ENCODE assay signal across 8 mouse cellular contexts in genomic region chr5:123138953-123139721, GRCm38 (mm10). TPM values are rescaled to one million over a fixed set of nuclear protein-coding genes. Genes with fewer than 3 reads are reported as not detected.
DNase-seq lines count a peak whose midpoint lies in the region; ATAC-seq and TF ChIP-seq lines count a peak whose summit lies in the region.

No protein-coding gene starts in this region.

- no peak for ATAC-seq in heart, embryonic 11.5 days (replicated peaks; ENCODE audit: insufficient number of reproducible peaks, low FRiP score, low TSS enrichment)
- ATAC-seq in kidney, embryonic 14.5 days (ENCODE audit: low FRiP score, low TSS enrichment): no peak
- 0 out of 2 replicates have a peak, but pooled peaks have one; percentile 17 for ATAC-seq in midbrain, postnatal 0 days (ENCODE audit: low FRiP score)

- peak overlapping the region; percentile 83 for H3ac ChIP-seq in C2C12 (ENCODE audit: control insufficient read depth, insufficient read length, low read depth)

- H3K79me2 ChIP-seq in C2C12 (ENCODE audit: control insufficient read depth, insufficient read depth): peaks cover 67% of the 10 kb centered on the region

- peaks cover 32% of the 10 kb centered on the region for H3K79me3 ChIP-seq in C2C12 (ENCODE audit: low read depth)

- TF ChIP-seq CTCF in C2C12 (IDR thresholded peaks at IDR 0.05; ENCODE audit: control insufficient read depth, insufficient read depth, insufficient read length): no peak
- TF ChIP-seq CTCF in bone marrow, adult 2 months (IDR thresholded peaks at IDR 0.05; ENCODE audit: control insufficient read depth, insufficient read depth, low read length): no peak
- TF ChIP-seq CTCF in embryonic fibroblast, embryonic 13.5 days (IDR thresholded peaks at IDR 0.05; ENCODE audit: borderline replicate concordance, insufficient read depth, low read length): no peak
- no peak for TF ChIP-seq CTCF in midbrain, postnatal 0 days (IDR thresholded peaks at IDR 0.05)

- H3K4me2 ChIP-seq in heart, embryonic 11.5 days: peak overlapping the region; percentile 100
- H3K4me2 ChIP-seq in kidney, embryonic 14.5 days (replicated peaks; ENCODE audit: low read depth, low read length): peak overlapping the region; percentile 100
- H3K4me2 ChIP-seq in midbrain, postnatal 0 days (ENCODE audit: low read depth, low read length, poor library complexity, severe bottlenecking): peak overlapping the region; percentile 99

- H3K4me3 ChIP-seq in C2C12 (ENCODE audit: insufficient read depth, poor library complexity, severe bottlenecking): peak overlapping the region; percentile 45
- peak overlapping the region; percentile 77 for H3K4me3 ChIP-seq in bone marrow, adult 2 months (replicated peaks; ENCODE audit: control insufficient read depth, low read depth, low read length)
- H3K4me3 ChIP-seq in embryonic fibroblast, embryonic 13.5 days (ENCODE audit: insufficient read depth, low read length): peak overlapping the region; percentile 53
- H3K4me3 ChIP-seq in heart, embryonic 11.5 days (ENCODE audit: low read depth, low read length): peak overlapping the region; percentile 92
- peak overlapping the region; percentile 96 for H3K4me3 ChIP-seq in kidney, embryonic 14.5 days (ENCODE audit: low read length)
- peak overlapping the region; percentile 91 for H3K4me3 ChIP-seq in midbrain, postnatal 0 days (ENCODE audit: low read depth, low read length)

- peak overlapping the region; percentile 100 for H3K9ac ChIP-seq in heart, embryonic 11.5 days (ENCODE audit: low read depth, low read length)
- H3K9ac ChIP-seq in kidney, embryonic 14.5 days (ENCODE audit: low read depth, low read length): peak overlapping the region; percentile 100
- peak overlapping the region; percentile 97 for H3K9ac ChIP-seq in midbrain, postnatal 0 days (replicated peaks; ENCODE audit: low read length, poor library complexity, severe bottlenecking)

- H3K27ac ChIP-seq in bone marrow, adult 2 months (ENCODE audit: control insufficient read depth, insufficient read depth, low read depth, low read length, poor library complexity): peak overlapping the region; percentile 99
- H3K27ac ChIP-seq in embryonic fibroblast, embryonic 13.5 days (ENCODE audit: insufficient read depth, low read length): peak overlapping the region; percentile 100
- peak overlapping the region; percentile 100 for H3K27ac ChIP-seq in heart, embryonic 11.5 days (ENCODE audit: low read depth, low read length)
- peak overlapping the region; percentile 100 for H3K27ac ChIP-seq in kidney, embryonic 14.5 days (ENCODE audit: low read depth, low read length)
- peak overlapping the region; percentile 99 for H3K27ac ChIP-seq in midbrain, postnatal 0 days (ENCODE audit: low read depth, low read length)

- 2% methylated on average over 39 of the region's 39 CpGs for WGBS in bone marrow, adult 2 months
- under 1% methylated on average over 39 of the region's 39 CpGs for WGBS in heart, embryonic 11.5 days (ENCODE audit: insufficient replicate concordance)
- WGBS in kidney, embryonic 14.5 days: under 1% methylated on average over 39 of the region's 39 CpGs
- WGBS in midbrain, postnatal 0 days: 1% methylated on average over 38 of the region's 39 CpGs

- peak; percentile 82 for TF ChIP-seq POLR2A in bone marrow, adult 2 months (IDR thresholded peaks at IDR 0.05; ENCODE audit: borderline replicate concordance, control insufficient read depth, low read depth, low read length)
- TF ChIP-seq POLR2A in embryonic fibroblast, embryonic 13.5 days (IDR thresholded peaks at IDR 0.05; ENCODE audit: low read depth, low read length): peak; percentile 75

- H3K27me3 ChIP-seq in C2C12 (ENCODE audit: control insufficient read depth, insufficient read depth, insufficient read length): no peaks in the 10 kb centered on the region
- no peaks in the 10 kb centered on the region for H3K27me3 ChIP-seq in heart, embryonic 11.5 days (ENCODE audit: control insufficient read depth, insufficient read depth, low read length)
- H3K27me3 ChIP-seq in kidney, embryonic 14.5 days (ENCODE audit: control insufficient read depth, insufficient read depth, low read length): no peaks in the 10 kb centered on the region
- no peaks in the 10 kb centered on the region for H3K27me3 ChIP-seq in midbrain, postnatal 0 days (ENCODE audit: insufficient read depth, low read length)

- DNase-seq in liver: peak; percentile 91
- DNase-seq in midbrain, postnatal 0 days (ENCODE audit: low spot score): peak; percentile 90
- DNase-seq in spleen, postnatal 36 days (ENCODE audit: low spot score in 2 of 2): peak; percentile 76 to 85

- H3K9me3 ChIP-seq in heart, embryonic 11.5 days (replicated peaks; ENCODE audit: control insufficient read depth, low read length): no peaks in the 10 kb centered on the region
- no peaks in the 10 kb centered on the region for H3K9me3 ChIP-seq in kidney, embryonic 14.5 days (ENCODE audit: control insufficient read depth, low read length)
- H3K9me3 ChIP-seq in midbrain, postnatal 0 days (ENCODE audit: low read length): no peaks in the 10 kb centered on the region

- H3K36me3 ChIP-seq in C2C12 (ENCODE audit: control insufficient read depth, insufficient read depth): peaks cover 6% of the 10 kb centered on the region
- H3K36me3 ChIP-seq in heart, embryonic 11.5 days (ENCODE audit: control insufficient read depth, insufficient read depth, low read length): no peaks in the 10 kb centered on the region
- peaks cover 12% of the 10 kb centered on the region; the same call in 1 of the 2 replicates for H3K36me3 ChIP-seq in kidney, embryonic 14.5 days (ENCODE audit: control insufficient read depth, insufficient read depth, low read length)
- H3K36me3 ChIP-seq in midbrain, postnatal 0 days (ENCODE audit: insufficient read depth, low read length): no peaks in the 10 kb centered on the region

- no peaks in the 10 kb centered on the region; the same call in none of the 2 replicates for H3K4me1 ChIP-seq in bone marrow, adult 2 months (ENCODE audit: control insufficient read depth, insufficient read depth, low read length)
- peaks cover 6% of the 10 kb centered on the region for H3K4me1 ChIP-seq in embryonic fibroblast, embryonic 13.5 days (ENCODE audit: control insufficient read depth, insufficient read depth, low read length)
- H3K4me1 ChIP-seq in heart, embryonic 11.5 days (ENCODE audit: control insufficient read depth, insufficient read depth, low read length): peaks cover 51% of the 10 kb centered on the region
- H3K4me1 ChIP-seq in kidney, embryonic 14.5 days (ENCODE audit: control insufficient read depth, insufficient read depth, low read length): peaks cover 45% of the 10 kb centered on the region
- peaks cover 22% of the 10 kb centered on the region for H3K4me1 ChIP-seq in midbrain, postnatal 0 days (ENCODE audit: insufficient read depth, low read length)

TF ChIP-seq in C2C12, 6 proteins besides CTCF, POLR2A, EP300 and RAD21:
- peak; percentile 69 for TF ChIP-seq MAX (IDR thresholded peaks at IDR 0.05)
- TF ChIP-seq USF1 (IDR thresholded peaks at IDR 0.05; ENCODE audit: low read depth): no peak
- TF ChIP-seq MYOD1 (IDR thresholded peaks at IDR 0.05; ENCODE audit: control insufficient read depth, insufficient read length, low read depth): no peak
- TF ChIP-seq MYOG (IDR thresholded peaks at IDR 0.05; ENCODE audit: control insufficient read depth, extremely low read depth, insufficient read length): no peak

RNA-seq across cellular contexts. Expression of gene Setd1b, which starts 2.9 kb away (rescaled TPM):
- polyA plus RNA-seq in C2C12 (2012; fragmentation: generic; extraction: Trizol): 4.4 TPM
- 27.7 and 34.2 TPM in 2 replicates for polyA plus RNA-seq in bone marrow, adult 2 months (2011; ENCODE audit: insufficient read depth, insufficient read length, low replicate concordance, missing spikeins)
- 12.4 and 15.1 TPM in 2 replicates for polyA plus RNA-seq in embryonic fibroblast, embryonic 13.5 days (2011; ENCODE audit: insufficient read length, low read depth, missing spikeins)
- 6.4 and 8.0 TPM in 2 replicates for polyA plus RNA-seq in heart, embryonic 11.5 days (2014; fragmentation: Nextera tagmentation; extraction: Ambion mirVana)
- polyA plus RNA-seq in kidney, embryonic 14.5 days (2014; fragmentation: Nextera tagmentation; extraction: Ambion mirVana): 16.6 and 16.7 TPM in 2 replicates
- 5.3 and 5.9 TPM in 2 replicates for total RNA-seq in midbrain, postnatal 0 days (2014; rRNA removed)
- 7.2 and 8.8 TPM in 2 replicates for polyA plus RNA-seq in midbrain, postnatal 0 days (2015; fragmentation: Nextera tagmentation; extraction: Ambion mirVana)

RNA-seq across cellular contexts. Expression of gene Rhof, which starts 6.6 kb away (rescaled TPM):
- polyA plus RNA-seq in C2C12 (2012; fragmentation: generic; extraction: Trizol): 1.9 TPM
- 4.0 and 7.2 TPM in 2 replicates for polyA plus RNA-seq in bone marrow, adult 2 months (2011; ENCODE audit: insufficient read depth, insufficient read length, low replicate concordance, missing spikeins)
- 2.3 and 2.4 TPM in 2 replicates for polyA plus RNA-seq in embryonic fibroblast, embryonic 13.5 days (2011; ENCODE audit: insufficient read length, low read depth, missing spikeins)
- 1.4 and 1.7 TPM in 2 replicates for polyA plus RNA-seq in heart, embryonic 11.5 days (2014; fragmentation: Nextera tagmentation; extraction: Ambion mirVana)
- 2.0 and 3.2 TPM in 2 replicates for polyA plus RNA-seq in kidney, embryonic 14.5 days (2014; fragmentation: Nextera tagmentation; extraction: Ambion mirVana)
- 37.2 and 47.8 TPM in 2 replicates for total RNA-seq in midbrain, postnatal 0 days (2014; rRNA removed)
- 41.7 and 45.3 TPM in 2 replicates for polyA plus RNA-seq in midbrain, postnatal 0 days (2015; fragmentation: Nextera tagmentation; extraction: Ambion mirVana)

RNA-seq across cellular contexts. Expression of gene Psmd9, which starts 30.1 kb away (rescaled TPM):
- 33.2 TPM for polyA plus RNA-seq in C2C12 (2012; fragmentation: generic; extraction: Trizol)
- polyA plus RNA-seq in bone marrow, adult 2 months (2011; ENCODE audit: insufficient read depth, insufficient read length, low replicate concordance, missing spikeins): 70.7 and 83.3 TPM in 2 replicates
- 23.0 and 28.4 TPM in 2 replicates for polyA plus RNA-seq in embryonic fibroblast, embryonic 13.5 days (2011; ENCODE audit: insufficient read length, low read depth, missing spikeins)
- 59.5 and 66.7 TPM in 2 replicates for polyA plus RNA-seq in heart, embryonic 11.5 days (2014; fragmentation: Nextera tagmentation; extraction: Ambion mirVana)
- 73.9 and 79.4 TPM in 2 replicates for polyA plus RNA-seq in kidney, embryonic 14.5 days (2014; fragmentation: Nextera tagmentation; extraction: Ambion mirVana)
- 26.1 and 26.5 TPM in 2 replicates for total RNA-seq in midbrain, postnatal 0 days (2014; rRNA removed)
- 76.3 and 81.8 TPM in 2 replicates for polyA plus RNA-seq in midbrain, postnatal 0 days (2015; fragmentation: Nextera tagmentation; extraction: Ambion mirVana)

RNA-seq across cellular contexts. Expression of gene Hpd, which starts 43.4 kb away (rescaled TPM):
- polyA plus RNA-seq in C2C12 (2012; fragmentation: generic; extraction: Trizol): not detected
- 3.2 and 21.0 TPM in 2 replicates for polyA plus RNA-seq in bone marrow, adult 2 months (2011; ENCODE audit: insufficient read depth, insufficient read length, low replicate concordance, missing spikeins)
- polyA plus RNA-seq in embryonic fibroblast, embryonic 13.5 days (2011; ENCODE audit: insufficient read length, low read depth, missing spikeins): not detected in 2 replicates
- polyA plus RNA-seq in heart, embryonic 11.5 days (2014; fragmentation: Nextera tagmentation; extraction: Ambion mirVana): not detected in 2 replicates
- polyA plus RNA-seq in kidney, embryonic 14.5 days (2014; fragmentation: Nextera tagmentation; extraction: Ambion mirVana): not detected in 2 replicates
- not detected in 2 replicates for total RNA-seq in midbrain, postnatal 0 days (2014; rRNA removed)
- not detected in 2 replicates for polyA plus RNA-seq in midbrain, postnatal 0 days (2015; fragmentation: Nextera tagmentation; extraction: Ambion mirVana)

Comparison
In these comparisons a context has a peak if more than half of its experiments do, and no peak if none do; other contexts are left out.
1. H3K4me3 ChIP-seq: peak in every context shown above with its lines; median percentile 96 in kidney, embryonic 14.5 days; 92 in heart, embryonic 11.5 days; 91 in midbrain, postnatal 0 days; 77 in bone marrow, adult 2 months; 53 in embryonic fibroblast, embryonic 13.5 days; 45 in C2C12.